Mouse (Mus musculus) v-Abl transformed pro-B cells (cell line): ENCODE measurements around the gene Pold2.

Experiments
- in situ Hi-C, 2 experiments: fragments of 400-800 bp; cut with MboI; formaldehyde crosslinking; loops; one replicate each; pipeline ENCODE4 v1.15.1; 2025; ENCODE audit not compliant: unreplicated experiment in 2 of 2

The Pold2 gene

GRCm38 (mm10) chr11:5877921-5878526 lies at the start of gene Pold2:
Pold2 (minus strand) TSS chr11:5878292.
- in situ Hi-C loops = loop anchor here in 1 of 2 experiments (5.0 kb wide), 1 partner anchor 41 kb away; the partner anchor contains the start of gene Polm

DNA sequence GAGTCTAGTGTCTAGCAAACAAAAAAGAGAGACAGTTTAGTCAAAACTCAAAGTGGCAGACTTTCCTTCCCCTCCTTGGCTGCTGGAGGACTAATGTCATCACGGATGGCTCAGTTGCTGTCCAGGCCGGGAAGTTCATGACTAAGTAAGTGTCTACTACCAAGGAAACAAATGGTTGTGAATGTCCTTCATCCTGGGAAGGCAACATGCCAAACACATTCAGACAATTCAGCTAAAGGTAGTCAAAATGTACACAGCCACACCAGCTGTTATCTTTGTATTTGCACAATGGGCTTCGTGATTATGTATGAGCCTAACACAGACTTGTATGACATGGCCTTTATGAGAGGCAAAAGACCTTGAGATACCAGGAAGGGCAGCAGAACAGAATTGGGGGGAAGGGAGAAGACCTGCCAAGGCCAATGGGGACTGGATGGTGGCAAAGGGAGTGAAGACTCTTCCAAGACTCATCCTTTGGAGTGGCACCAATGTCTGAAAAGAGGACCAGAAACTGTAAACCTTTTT lies 48.7 kb upstream of the Pold2 start:
- in situ Hi-C loops = no loop called here

GRCm38 (mm10) chr11:5924699-5925098 lies 46.6 kb upstream of the Pold2 start:
- in situ Hi-C loops = loop anchor here in 1 of 2 experiments (25.0 kb wide), 1 partner anchor 987 kb away; the partner anchor contains the start of gene Nefh

DNA sequence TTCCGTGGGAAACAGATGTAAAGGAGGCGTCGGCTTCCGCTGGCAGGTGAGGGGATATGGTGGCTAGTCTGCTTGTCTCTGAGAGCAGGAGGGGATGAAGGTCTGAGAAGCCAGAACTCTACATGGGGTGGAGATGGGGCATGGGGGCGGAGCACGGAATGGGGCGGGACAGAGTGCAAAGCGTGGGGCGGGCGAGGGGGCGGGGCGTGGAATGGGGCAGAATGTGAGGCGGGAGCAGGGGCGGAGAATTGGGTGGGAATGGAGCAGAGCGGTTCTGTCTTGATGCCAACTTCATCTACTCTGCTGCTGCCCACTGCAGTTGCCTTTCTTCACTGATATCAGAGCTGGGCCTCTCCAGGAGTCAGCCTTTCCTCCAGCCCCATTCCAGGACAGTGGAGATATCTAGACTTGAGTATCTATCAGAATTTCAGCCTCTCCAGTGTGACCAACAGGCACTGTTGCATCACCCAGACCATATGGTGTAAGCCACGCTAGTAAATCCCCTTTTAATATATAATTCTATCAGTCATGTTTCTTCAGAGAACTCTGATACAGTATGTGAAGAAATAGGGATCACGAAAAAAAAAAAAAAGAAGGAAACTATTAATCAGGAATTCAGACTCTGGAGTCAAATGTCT lies 42.4 kb upstream of the Pold2 start:
- in situ Hi-C loops = loop anchor here in 1 of 2 experiments (25.0 kb wide), 1 partner anchor 983 kb away; the partner anchor contains the start of gene Nefh

GRCm38 (mm10) chr11:5919606-5920005 lies 41.5 kb upstream of the Pold2 start:
- in situ Hi-C loops = loop anchor here in 1 of 2 experiments (10.0 to 25.0 kb wide), 3 partner anchors 265 to 982 kb away; partner anchors contain the start of gene Nefh

DNA sequence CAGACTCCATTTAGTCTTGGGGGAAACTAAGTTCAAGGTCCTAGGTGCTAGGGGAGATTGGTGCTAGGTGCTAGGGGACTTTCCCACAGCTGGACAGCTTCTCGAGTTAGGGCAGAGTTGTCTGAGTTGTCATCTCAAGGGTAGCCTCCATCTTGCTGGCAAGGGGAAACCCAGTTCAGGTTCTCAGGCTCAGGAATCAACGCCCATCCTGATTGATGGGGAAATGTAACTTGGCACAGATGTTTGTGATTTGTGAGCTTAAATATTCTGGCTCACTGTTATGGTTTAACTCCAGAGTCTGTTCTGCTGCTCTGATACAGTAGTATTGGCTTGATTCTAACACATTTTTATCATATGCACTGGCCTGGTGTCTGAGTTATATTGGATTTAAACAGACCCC lies 40.0 kb upstream of the Pold2 start:
- in situ Hi-C loops = loop anchor here in 1 of 2 experiments (10.0 to 25.0 kb wide), 3 partner anchors 263 to 981 kb away; partner anchors contain the start of gene Nefh

DNA sequence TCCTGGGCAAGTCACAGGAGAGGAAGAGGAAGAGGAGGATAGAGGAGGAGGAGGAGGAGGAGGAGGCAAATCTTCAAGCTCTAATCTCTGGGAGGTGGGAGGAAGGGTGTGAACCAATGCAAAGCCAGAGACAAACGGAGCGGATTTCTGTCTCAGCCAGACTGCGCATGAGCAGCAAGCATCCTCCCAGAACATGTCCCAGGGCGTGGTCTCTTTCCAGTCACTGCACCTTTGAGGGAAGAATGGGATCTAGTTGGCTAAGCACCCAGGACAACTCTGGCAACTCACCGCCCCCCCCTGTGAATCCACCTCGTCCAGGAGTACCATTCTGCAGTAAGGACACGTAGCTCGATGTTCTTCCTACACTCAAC lies 38.1 kb upstream of the Pold2 start:
- in situ Hi-C loops = loop anchor here in 1 of 2 experiments (10.0 to 25.0 kb wide), 3 partner anchors 261 to 979 kb away; partner anchors contain the start of gene Nefh

DNA sequence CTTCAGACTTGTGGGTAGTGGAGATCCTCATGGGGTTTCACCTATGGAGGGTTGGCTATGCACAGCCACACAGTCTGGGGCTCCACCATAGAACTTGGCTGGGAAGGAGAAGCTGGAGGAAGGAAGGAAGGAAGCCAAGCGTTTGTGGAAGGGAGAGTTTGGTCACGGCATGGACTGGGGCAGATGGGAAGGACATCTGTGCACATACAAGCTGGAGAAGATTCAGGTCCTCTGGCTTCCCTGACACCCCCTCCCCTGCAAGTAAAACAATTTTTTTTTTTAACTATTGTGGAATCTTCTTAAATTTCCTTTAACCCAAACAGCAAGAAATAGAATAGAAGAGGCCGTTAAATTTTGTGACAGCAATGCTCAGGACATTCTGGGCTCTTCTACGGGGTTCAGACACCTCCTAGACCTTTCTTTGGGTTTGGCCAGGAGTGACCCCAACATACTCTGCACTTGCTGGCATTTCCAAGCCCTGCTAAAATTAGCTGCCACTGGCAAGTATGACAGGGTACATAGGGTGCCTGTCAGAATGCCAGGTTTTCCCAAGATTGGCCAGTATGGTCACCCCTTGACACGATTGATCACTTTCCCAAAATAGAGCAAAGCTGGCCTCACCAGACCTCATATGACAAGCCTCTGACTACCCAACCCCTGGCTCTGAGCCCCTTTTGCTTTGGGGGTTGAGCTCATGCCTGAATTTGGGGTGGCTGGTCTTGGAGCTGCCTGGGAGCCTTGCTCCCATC lies 37.5 kb upstream of the Pold2 start:
- in situ Hi-C loops = loop anchor here in 1 of 2 experiments (10.0 to 25.0 kb wide), 3 partner anchors 261 to 978 kb away; partner anchors contain the start of gene Nefh

- in situ Hi-C loops = loop anchor here in 1 of 2 experiments (10.0 to 25.0 kb wide), 3 partner anchors 260 to 978 kb away; partner anchors contain the start of gene Nefh
Measured at GRCm38 (mm10) chr11:5914940-5915339, 36.8 kb upstream of the Pold2 start.

DNA sequence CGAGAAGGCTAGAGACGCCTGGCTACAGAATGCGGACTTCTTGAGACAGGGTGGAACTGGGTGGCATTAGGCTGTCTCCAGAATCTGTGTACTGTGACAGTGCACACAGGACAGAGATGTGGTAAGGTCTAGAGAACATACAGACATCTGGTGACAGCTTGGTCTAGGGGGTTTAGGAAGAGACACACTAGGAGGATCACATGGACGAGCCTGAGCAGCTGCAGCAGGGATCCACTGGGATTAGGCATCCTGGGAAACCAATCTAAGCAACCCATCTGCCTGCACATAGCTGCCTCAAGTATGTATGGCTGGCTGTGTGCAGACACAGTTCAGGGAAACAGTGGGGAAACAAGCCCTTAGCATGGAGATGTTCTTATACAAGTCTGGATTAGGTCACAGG lies 35.8 kb upstream of the Pold2 start:
- in situ Hi-C loops = loop anchor here in 1 of 2 experiments (10.0 to 25.0 kb wide), 3 partner anchors 259 to 977 kb away; partner anchors contain the start of gene Nefh

GRCm38 (mm10) chr11:5913256-5913655 lies 35.2 kb upstream of the Pold2 start:
- in situ Hi-C loops = loop anchor here in 1 of 2 experiments (10.0 to 25.0 kb wide), 3 partner anchors 258 to 976 kb away; partner anchors contain the start of gene Nefh

- in situ Hi-C loops = loop anchor here in 1 of 2 experiments (10.0 to 25.0 kb wide), 3 partner anchors 258 to 975 kb away; partner anchors contain the start of gene Nefh
Measured at GRCm38 (mm10) chr11:5912635-5913034, 34.5 kb upstream of the Pold2 start.

DNA sequence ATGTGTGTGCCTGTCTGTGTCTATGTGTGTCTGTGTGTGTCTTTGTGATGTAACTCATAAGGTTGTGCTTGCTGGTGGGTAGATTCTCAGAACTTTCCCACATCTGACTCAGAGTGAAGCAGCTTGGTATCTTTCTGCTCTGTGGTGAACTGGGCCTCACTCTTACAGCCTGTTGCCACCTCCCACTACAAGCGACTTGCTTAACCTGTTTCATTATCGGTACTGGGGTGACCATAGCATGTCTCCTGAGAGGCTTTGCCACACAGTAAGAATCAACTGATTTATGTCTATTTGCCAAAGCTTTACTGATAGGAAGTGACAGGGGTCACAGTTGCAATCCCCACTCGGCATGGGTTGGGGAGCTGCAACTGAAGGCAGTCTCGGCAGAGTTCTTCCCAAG lies 30.6 kb upstream of the Pold2 start:
- in situ Hi-C loops = loop anchor here in 1 of 2 experiments (25.0 kb wide), 1 partner anchor 971 kb away; the partner anchor contains the start of gene Nefh

GRCm38 (mm10) chr11:5907096-5907495 lies 29.0 kb upstream of the Pold2 start:
- in situ Hi-C loops = loop anchor here in 1 of 2 experiments (25.0 kb wide), 1 partner anchor 970 kb away; the partner anchor contains the start of gene Nefh

- in situ Hi-C loops = loop anchor here in 1 of 2 experiments (25.0 kb wide), 1 partner anchor 969 kb away; the partner anchor contains the start of gene Nefh
Measured at GRCm38 (mm10) chr11:5905778-5906518, 27.9 kb upstream of the Pold2 start.

GRCm38 (mm10) chr11:5904871-5905270 lies 26.8 kb upstream of the Pold2 start:
- in situ Hi-C loops = loop anchor here in 1 of 2 experiments (25.0 kb wide), 1 partner anchor 968 kb away; the partner anchor contains the start of gene Nefh

DNA sequence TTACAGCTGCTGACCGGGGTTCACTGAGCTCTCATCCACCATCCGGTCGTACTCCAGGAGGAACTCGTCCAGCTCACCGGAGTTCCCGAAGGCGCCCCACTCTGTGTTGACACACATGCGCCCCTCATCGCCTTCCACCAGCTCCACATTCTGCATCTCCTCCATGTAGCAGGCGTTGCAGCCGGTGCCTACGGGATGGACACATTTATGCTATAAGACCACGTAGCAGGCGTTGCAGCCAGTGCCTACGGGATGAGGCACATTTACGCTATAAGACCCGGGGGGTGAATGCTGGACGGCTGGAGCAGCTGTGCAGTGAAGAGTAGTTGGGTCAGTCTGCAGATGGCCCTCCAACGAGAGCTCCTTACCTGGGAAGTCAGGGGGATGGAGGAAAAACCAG lies 26.3 kb upstream of the Pold2 start:
- in situ Hi-C loops = loop anchor here in 1 of 2 experiments (25.0 kb wide), 1 partner anchor 967 kb away; the partner anchor contains the start of gene Nefh

DNA sequence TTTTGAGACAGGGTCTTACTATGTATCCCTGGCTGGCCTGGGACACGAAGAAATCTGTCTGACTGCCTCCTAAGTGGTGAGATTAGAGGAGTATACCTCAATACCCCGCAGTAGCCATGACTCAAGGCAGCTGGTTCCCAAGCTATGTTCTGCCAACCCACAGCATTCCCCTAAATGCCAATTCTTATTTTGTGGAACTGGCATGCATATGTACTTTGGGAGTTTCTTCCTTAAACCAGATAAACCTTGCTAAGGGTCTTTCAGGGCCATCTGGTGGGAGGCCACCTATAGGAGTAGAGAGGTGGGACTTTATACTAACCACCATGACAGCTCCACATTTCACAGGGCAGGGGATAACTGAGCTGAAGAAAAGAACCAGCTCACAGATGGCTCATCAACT lies 25.8 kb upstream of the Pold2 start:
- in situ Hi-C loops = loop anchor here in 1 of 2 experiments (25.0 kb wide), 1 partner anchor 967 kb away; the partner anchor contains the start of gene Nefh

DNA sequence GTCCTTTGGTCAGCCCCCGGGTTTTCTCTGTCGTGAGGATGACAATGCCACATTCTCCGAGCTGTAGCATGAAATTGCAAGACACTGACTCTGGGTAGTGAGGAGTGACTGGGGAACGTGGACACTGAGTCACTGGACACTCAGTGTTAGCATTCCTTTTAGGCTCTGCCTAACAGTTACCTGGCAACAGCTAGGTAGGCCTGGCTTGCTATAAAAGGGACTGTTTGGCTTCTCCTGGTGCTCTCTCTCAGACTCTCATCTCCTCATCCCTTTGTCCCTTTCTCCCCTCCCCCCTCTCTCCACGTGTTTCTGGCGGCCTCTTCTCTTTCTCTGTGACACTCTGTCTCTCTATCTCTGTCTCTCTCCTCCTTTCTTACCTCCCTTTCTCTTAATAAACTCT lies 24.3 kb upstream of the Pold2 start:
- in situ Hi-C loops = loop anchor here in 1 of 2 experiments (25.0 kb wide), 1 partner anchor 965 kb away; the partner anchor contains the start of gene Nefh
